Mouse (Mus musculus): ENCODE data around the gene Olfr136.

Olfr136 gene

DNA sequence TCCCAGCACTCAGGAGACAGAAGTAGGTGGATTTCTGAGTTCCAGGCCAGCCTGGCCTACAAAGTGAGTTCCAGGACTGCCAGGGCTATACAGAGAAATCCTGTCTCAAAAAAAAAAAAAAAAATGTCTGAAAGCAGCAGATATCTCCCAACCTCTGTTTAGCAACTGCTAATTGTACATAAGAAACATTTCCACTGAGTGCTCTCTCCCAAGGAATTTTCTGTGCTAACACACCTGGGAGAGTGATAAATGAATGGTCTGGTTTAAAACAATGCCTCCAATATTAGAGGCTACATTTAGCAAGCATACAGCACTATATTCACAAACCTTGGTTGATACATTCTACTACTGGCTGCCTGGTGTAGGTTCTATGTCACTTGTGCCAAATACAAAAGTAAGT, at the start of gene Olfr136:
Gene Olfr136, plus strand, starts transcription at position 301 of the 400 bp plus-strand sequence.
- no peak for DNase-seq (ENCODE audit: low spot score in 2 of 2)

- no peak for DNase-seq (ENCODE audit: low spot score in 2 of 2)
Measured at GRCm38 (mm10) chr17:38307470-38307869, 22.2 kb upstream of the Olfr136 start, which contains the start of gene Olfr137. Gene Olfr137, minus strand, starts transcription at chr17:38307570.
